Mouse (Mus musculus) testis, adult 2 months (tissue): ENCODE measurements around the gene Ccdc82.

Source experiments
- CTCF ChIP-seq: fragments of 200-500 bp; IDR thresholded peaks from 2 replicates; pipeline ENCODE4 v1.5.1; 2012; ENCODE audit warnings: low read depth, mild to moderate bottlenecking, inconsistent platforms, low read length, moderate library complexity; ENCODE audit not compliant: control insufficient read depth, insufficient read depth, insufficient replicate concordance
- POLR2A ChIP-seq: fragments of 200-500 bp; IDR thresholded peaks from 2 replicates; pipeline ENCODE4 v1.6.1; 2012; ENCODE audit warnings: low read depth, mild to moderate bottlenecking, inconsistent platforms, low read length, moderate library complexity; ENCODE audit not compliant: control insufficient read depth

DNA sequence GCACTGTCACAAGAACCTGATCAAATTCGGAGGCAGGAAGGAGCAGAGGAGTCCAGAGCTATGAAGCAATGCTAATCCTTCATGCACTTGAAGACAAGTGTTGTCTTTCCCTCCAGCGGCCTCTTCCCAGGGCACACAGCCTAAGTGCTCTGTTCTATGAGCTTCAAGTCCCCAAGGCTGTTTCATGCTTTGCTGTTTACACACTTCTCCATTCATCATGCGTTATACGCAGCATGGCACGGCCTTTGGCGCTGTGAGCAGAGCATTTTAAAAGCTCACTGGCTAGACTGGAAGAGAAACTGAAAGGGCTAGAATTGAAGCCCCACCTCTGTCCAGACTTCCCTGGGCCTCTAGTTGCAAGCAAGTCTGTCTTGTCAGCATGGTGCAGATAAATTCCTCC, 57.2 kb downstream of the Ccdc82 start:
- TF ChIP-seq POLR2A, result no peak
- TF ChIP-seq CTCF, result no peak
